Mouse (Mus musculus) heart, postnatal 0 days (tissue): ENCODE results near the gene Hist1h4h. TPM values are rescaled to one million over a fixed set of nuclear protein-coding genes. Genes with fewer than 3 reads are reported as not detected.
"Not testable (repeated sequence)": the region's sequence is repeated elsewhere in the genome, so short reads cannot be mapped to it uniquely, and the experiment has no call there.

ENCODE experiments used
- ATAC-seq: fragments of 200-750 bp; cut with Nextera tagmentation; 2 replicates; pipeline ENCODE4 v1.8.0; 2017; ENCODE audit warnings: low read depth, moderate number of reproducible peaks, moderate library complexity; ENCODE audit not compliant: insufficient read depth
- DNase-seq: peaks from one replicate; pipeline ENCODE4 v3.0.0-alpha.2; 2016; ENCODE audit warnings: low spot score
- H3K27ac ChIP-seq: fragments of 300-500 bp; sonication (generic); 2 replicates; pipeline ENCODE4 v1.5.1; 2014; ENCODE audit warnings: low read depth, mild to moderate bottlenecking
- H3K27me3 ChIP-seq: fragments of 300-500 bp; sonication (generic); 2 replicates; pipeline ENCODE4 v1.6.1; 2014; ENCODE audit warnings: low read length, mixed read lengths; ENCODE audit not compliant: control insufficient read depth, insufficient read depth
- H3K36me3 ChIP-seq: fragments of 300-500 bp; sonication (generic); replicated peaks from 2 replicates; pipeline ENCODE4 v1.6.1; 2014; ENCODE audit warnings: low read length, mixed read lengths; ENCODE audit not compliant: control insufficient read depth, insufficient read depth
- H3K4me1 ChIP-seq: fragments of 300-500 bp; sonication (generic); 2 replicates; pipeline ENCODE4 v1.6.1; 2014; ENCODE audit warnings: antibody characterized with exemption; ENCODE audit not compliant: control insufficient read depth, insufficient read depth
- H3K4me2 ChIP-seq: fragments of 300-500 bp; sonication (generic); 2 replicates; pipeline ENCODE4 v1.6.1; 2014; ENCODE audit warnings: low read depth, mild to moderate bottlenecking, low read length, moderate library complexity
- H3K4me3 ChIP-seq: fragments of 300-500 bp; sonication (generic); 2 replicates; pipeline ENCODE4 v1.5.1; 2014; ENCODE audit warnings: low read depth, low read length
- H3K9ac ChIP-seq: fragments of 300-500 bp; sonication (generic); replicated peaks from 2 replicates; pipeline ENCODE4 v1.6.1; 2014; ENCODE audit warnings: low read depth, low read length, mixed read lengths
- H3K9me3 ChIP-seq: fragments of 300-500 bp; sonication (generic); replicated peaks from 2 replicates; pipeline ENCODE4 v1.6.1; 2016; ENCODE audit warnings: low read length; ENCODE audit not compliant: control insufficient read depth
- CTCF ChIP-seq: IDR thresholded peaks from 2 replicates; pipeline ENCODE4 v1.5.1; 2016; ENCODE audit warnings: antibody characterized with exemption, control low read depth, low read depth
- EP300 ChIP-seq: IDR thresholded peaks from 2 replicates; pipeline ENCODE4 v1.6.1; 2016; ENCODE audit warnings: antibody characterized with exemption, low read depth
- WGBS: fragments of 180-500 bp; shearing (Covaris S2); extraction: QIAGEN DNeasy Blood & Tissue Kit; methylation state at CpG from one replicate; pipeline ENCODE4 v1.1.7; 2014; 5-methylcytosine and 5-hydroxymethylcytosine counted together
- polyA plus RNA-seq: library from polyadenylated mRNA; unstranded; fragments of >200 nt; fragmentation: Nextera tagmentation; extraction: Ambion mirVana; gene quantifications from 2 replicates; pipeline ENCODE4 v1.2.1, GENCODE M21; 2015
- total RNA-seq: library from RNA; depleted of rRNA; stranded (reverse); fragments of >200 nt; gene quantifications from 2 replicates; pipeline ENCODE4 v1.2.3, GENCODE M21; 2014; ENCODE audit warnings: low replicate concordance

The Hist1h4h gene
- total and polyA plus RNA-seq, 2 experiments from 2014 or later, result 30.4 to 4,565 TPM

DNA sequence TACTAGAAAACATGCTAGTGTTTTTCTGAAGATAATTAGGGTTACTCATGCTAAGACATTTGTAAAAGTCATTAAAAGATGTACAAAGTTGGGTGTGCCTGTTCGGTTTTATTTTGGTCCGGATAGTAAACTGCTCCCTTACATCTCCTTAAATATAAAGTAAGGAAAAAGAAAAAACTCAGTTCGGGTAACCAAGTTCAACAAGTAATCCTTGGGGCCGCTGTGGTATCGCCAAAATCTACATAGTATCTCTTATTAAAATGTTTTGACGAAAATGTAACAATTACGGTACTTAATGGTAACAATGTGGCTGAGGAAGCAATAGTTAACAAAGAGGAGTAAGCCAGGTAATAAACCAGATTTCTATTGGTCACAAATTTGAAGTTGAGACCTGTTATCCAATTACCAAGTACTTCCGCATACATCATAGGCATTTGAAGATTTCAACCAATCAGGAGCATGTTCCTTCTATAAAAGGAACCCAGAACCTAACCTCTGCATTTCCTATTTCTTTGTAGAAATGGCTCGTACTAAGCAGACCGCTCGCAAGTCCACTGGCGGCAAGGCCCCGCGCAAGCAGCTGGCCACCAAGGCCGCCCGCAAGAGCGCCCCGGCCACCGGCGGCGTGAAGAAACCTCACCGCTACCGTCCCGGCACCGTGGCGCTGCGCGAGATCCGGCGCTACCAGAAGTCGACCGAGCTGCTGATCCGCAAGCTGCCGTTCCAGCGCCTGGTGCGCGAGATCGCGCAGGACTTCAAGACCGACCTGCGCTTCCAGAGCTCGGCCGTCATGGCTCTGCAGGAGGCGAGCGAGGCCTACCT is 13.3 kb downstream of the Hist1h4h start, which contains the start of gene Hist1h3f:
Hist1h3f (plus strand) TSS at position 88 of the 822 bp plus-strand sequence.
- no peaks in the 10 kb centered on the region for H3K27me3 ChIP-seq
- peak within 1 kb of the TSS; percentile 59 for H3K9ac ChIP-seq
- TF ChIP-seq EP300, result no peak
- no peak for TF ChIP-seq CTCF
- under 1% methylated on average over 22 of the region's 45 CpGs for WGBS
- no peaks in the 10 kb centered on the region for H3K4me1 ChIP-seq
- peak within 1 kb of the TSS; percentile 95 for H3K27ac ChIP-seq
- ATAC-seq, result peak; percentile 88
- DNase-seq, result peak; percentile 98
- H3K4me3 ChIP-seq, result peak within 1 kb of the TSS; percentile 57
- H3K36me3 ChIP-seq, result no peaks in the 10 kb centered on the region
- no peaks in the 10 kb centered on the region for H3K9me3 ChIP-seq
- peak within 1 kb of the TSS; percentile 81 for H3K4me2 ChIP-seq

- not testable (repeated sequence) for ATAC-seq, H3K4me1 ChIP-seq, DNase-seq, H3K27me3 ChIP-seq, H3K9me3 ChIP-seq, H3K36me3 ChIP-seq
- 0% methylated on average over 10 of the region's 14 CpGs for WGBS
- H3K9ac ChIP-seq, result peak overlapping the region; percentile 59; the same call in 1 of the 2 replicates
- peak overlapping the region; percentile 95 for H3K27ac ChIP-seq
- H3K4me2 ChIP-seq, result peak overlapping the region; percentile 81
- peak overlapping the region; percentile 57 for H3K4me3 ChIP-seq
These were observed 13.9 kb downstream of the Hist1h4h start for GRCm38 (mm10) chr13:23544787-23545120.

DNA sequence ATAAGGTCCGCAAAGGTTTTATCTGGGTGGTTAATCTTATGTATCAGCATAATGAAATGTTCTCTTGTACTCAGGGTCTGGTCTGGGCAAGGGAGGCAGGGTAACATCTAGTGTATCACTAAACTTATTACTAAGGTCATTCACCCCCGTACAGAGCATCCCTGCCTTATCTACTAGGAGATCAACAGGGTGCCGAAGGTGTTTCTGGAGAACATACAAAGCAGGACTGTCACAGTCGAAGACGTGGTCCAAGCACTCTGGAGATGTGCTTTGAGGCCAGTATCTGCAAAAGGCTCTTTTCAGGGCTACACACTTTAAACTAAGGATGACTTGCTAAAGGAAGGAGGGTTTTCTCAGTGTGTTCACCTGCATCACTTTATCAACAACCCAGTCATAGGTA is 15.8 kb downstream of the Hist1h4h start:
- Histone ChIP-seq H3K9ac (no peak overlapping the region), H3K4me1 (no peaks in the 10 kb centered on the region; the same call in 1 of the 2 replicates), H3K36me3 (no peaks in the 10 kb centered on the region), H3K9me3 (no peaks in the 10 kb centered on the region), H3K4me3 (no peak overlapping the region), H3K27me3 (no peaks in the 10 kb centered on the region), H3K4me2 (no peak overlapping the region), H3K27ac (no peak overlapping the region)
- WGBS, result 65% methylated on average over 5 of the region's 5 CpGs
- DNase-seq (no peak), ATAC-seq (no peak)
- no peak for TF ChIP-seq CTCF
- TF ChIP-seq EP300, result no peak

DNA sequence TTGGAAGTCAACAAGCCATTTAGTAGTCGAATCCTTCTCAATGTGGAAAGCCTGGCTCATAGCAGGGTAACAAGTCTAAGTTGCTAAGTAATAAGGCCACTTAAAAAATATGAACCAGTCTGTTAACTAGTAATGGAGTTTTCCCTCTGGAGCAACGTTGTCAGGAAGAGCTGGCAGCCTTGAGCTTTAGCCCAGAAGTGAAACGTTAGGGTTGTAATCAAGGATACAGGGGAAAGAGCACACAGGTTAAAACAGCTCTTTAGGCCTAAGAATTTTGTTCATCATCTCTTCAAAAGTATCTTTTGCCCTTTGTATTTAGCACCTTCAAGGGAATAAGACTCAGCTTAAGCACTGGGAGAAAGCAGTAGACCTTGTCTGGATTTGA is 19.9 kb downstream of the Hist1h4h start:
- Histone ChIP-seq H3K9me3 (no peaks in the 10 kb centered on the region), H3K4me2 (peak overlapping the region; percentile 59), H3K27ac (peak overlapping the region; percentile 85), H3K4me3 (peak overlapping the region; percentile 47), H3K36me3 (no peaks in the 10 kb centered on the region), H3K9ac (peak overlapping the region; percentile 50), H3K4me1 (peaks cover 5% of the 10 kb centered on the region; the same call in 1 of the 2 replicates), H3K27me3 (no peaks in the 10 kb centered on the region)
- WGBS, result 9% methylated on average over 3 of the region's 3 CpGs
- ATAC-seq, result no peak
- DNase-seq, result no peak
- TF ChIP-seq EP300 (no peak), CTCF (no peak)

DNA sequence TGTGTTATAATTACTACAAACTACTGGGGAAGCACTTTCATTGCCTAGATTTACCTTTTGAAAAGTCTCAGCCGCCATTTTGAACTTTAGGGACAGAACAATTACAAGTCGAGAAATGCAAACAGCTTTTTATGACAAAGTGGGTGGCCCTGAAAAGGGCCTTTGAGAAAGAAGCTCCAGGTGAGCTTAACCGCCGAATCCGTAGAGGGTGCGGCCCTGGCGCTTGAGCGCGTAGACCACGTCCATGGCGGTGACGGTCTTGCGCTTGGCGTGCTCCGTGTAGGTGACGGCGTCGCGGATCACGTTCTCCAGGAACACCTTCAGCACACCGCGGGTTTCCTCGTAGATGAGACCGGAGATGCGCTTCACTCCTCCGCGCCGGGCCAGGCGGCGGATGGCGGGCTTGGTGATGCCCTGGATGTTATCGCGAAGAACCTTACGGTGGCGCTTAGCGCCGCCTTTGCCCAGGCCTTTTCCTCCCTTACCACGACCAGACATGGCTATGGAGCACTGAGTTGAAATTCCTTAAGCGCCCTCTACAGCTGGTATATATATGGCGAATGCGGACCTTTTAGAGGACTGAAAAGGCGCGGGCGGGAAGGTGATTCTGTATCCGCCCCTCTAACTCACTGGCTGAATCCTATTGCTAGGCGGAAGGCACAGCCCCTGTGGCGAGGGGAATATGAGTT is 20.4 kb downstream of the Hist1h4h start, which contains the start of gene Hist1h4f:
Hist1h4f (minus strand) TSS at position 503 of the 689 bp plus-strand sequence.
- not testable (repeated sequence) for H3K4me1 ChIP-seq, H3K9me3 ChIP-seq, H3K27me3 ChIP-seq, H3K36me3 ChIP-seq
- peak within 1 kb of the TSS; percentile 47 for H3K4me3 ChIP-seq
- TF ChIP-seq CTCF (peak; percentile 58), EP300 (peak; percentile 81; the same call in 1 of the 2 replicates)
- H3K4me2 ChIP-seq, result peak within 1 kb of the TSS; percentile 59
- ATAC-seq, result peak; percentile 71
- H3K9ac ChIP-seq, result peak within 1 kb of the TSS; percentile 50
- H3K27ac ChIP-seq, result peak within 1 kb of the TSS; percentile 85
- DNase-seq, result peak; percentile 95
- under 1% methylated on average over 44 of the region's 47 CpGs for WGBS
